Mouse (Mus musculus): ENCODE data around the gene Dars2. TPM values are rescaled to one million over a fixed set of nuclear protein-coding genes. Genes with fewer than 3 reads are reported as not detected.

Dars2 gene
- 9.3 and 20.5 TPM in 2 replicates for polyA plus RNA-seq (2012; rRNA removed; ENCODE audit: low replicate concordance)

DNA sequence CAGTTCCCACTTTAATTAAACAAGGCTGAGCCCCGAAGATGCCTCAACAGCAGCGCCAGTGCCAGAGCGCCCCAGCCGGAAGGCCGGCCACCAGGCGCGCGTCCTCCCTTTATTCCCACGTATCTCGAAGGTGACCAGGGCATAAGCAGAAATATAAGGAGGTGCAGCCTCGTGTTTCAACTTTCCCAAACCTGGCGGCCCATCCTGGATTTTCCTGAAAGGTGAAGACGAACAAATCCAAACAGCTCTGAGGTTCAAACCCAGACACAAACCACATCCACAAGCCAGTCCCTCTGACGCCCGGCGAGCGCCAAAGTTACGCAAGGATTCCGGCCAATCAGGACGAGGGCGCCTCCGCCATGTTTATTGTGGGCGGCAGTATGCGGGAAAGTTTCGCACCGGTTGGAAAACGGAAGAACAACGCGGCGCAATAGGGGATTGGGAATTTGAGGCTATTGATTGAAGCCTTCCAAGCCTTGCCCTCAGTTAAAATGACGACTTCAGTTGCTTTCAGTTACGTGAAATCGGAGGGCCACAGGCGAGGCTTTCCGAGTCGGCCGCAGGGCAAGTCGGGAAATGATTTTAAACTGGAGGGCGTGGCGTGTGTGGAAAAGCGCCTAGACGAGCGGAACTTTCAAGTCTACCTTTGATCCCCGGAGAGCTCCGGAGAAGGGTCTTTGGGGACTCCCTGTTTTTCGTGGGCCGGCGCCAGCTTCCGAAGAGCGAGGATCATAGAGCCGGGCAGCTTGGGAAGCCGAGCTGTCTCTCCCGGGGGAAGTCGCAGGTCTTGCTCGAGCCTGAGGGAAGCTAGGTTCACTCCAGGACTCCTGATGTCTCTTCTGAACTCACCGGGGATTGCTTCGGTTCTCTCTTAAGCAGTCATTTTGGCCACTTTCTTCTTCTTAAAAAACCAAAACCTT lies at the start of gene Dars2, which contains the start of gene Cenpl:
Dars2 (minus strand) TSS at position 307 of the 920 bp plus-strand sequence.
Cenpl (plus strand) TSS at position 362 of the 920 bp plus-strand sequence.

DNA sequence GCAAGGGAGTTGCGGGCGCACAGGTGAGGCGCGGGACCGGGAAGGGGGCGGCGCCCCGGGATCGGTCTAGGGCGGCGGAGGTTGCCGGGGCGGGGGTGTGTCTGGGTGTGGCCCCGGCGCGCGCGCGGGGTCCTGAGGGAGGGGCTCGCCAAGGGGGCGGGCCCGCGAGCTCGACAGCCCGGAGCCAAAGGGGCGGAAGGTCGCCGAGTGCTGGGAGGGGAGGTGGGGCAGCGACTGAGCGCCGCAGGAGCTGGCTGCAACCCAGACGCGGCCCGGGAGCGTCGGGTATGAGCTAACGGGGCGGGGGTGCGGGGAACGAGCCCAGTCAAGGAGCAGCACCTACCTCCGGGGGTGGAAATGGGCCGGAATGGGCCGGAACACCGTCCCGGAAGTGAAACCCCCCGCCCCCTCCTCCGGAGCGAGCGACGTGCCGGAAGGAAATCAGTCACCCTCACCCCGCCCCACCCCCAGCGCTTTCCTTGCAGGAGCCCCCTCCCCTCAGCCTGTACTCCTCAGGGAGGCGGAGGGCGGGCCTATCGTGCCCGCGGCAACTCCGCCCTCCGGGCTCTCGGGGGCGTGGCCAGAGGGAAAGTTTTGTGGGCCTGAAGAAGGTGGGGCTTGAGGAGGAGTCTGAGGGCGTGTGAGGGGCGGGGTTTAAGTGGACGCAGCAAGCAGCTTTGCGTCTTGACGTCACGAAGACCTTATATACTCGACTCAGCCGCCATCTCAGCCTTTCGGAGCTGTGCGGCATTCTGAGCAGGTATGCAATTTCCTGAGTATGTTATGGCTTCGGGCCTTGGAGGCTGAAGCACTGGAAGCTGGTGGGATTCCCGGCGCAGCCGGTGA lies 35.8 kb downstream of the Dars2 start, which contains the start of gene Zbtb37:
Zbtb37 (minus strand) TSS at position 415 of the 846 bp plus-strand sequence.

Other genes with a start within 250 kb of the Dars2 start
- gene Rc3h1, start 164.2 kb downstream of the Dars2 start, polyA plus RNA-seq (2012; rRNA removed; ENCODE audit: low replicate concordance), result 18.5 and 34.3 TPM in 2 replicates
- 1.8 and 12.0 TPM in 2 replicates for gene Serpinc1, start 92.1 kb downstream of the Dars2 start, polyA plus RNA-seq (2012; rRNA removed; ENCODE audit: low replicate concordance)
- 1.5 and 2.8 TPM in 2 replicates for gene Zbtb37, start 35.8 kb downstream of the Dars2 start, polyA plus RNA-seq (2012; rRNA removed; ENCODE audit: low replicate concordance)
- gene Cenpl, start 55 bp upstream of the Dars2 start, polyA plus RNA-seq (2012; rRNA removed; ENCODE audit: low replicate concordance), result 0.50 and 1.7 TPM in 2 replicates
- gene Klhl20, start 60.9 kb upstream of the Dars2 start, polyA plus RNA-seq (2012; rRNA removed; ENCODE audit: low replicate concordance), result 5.8 and 12.9 TPM in 2 replicates
- gene Ankrd45, start 72.0 kb upstream of the Dars2 start, polyA plus RNA-seq (2012; rRNA removed; ENCODE audit: low replicate concordance), result not detected in 2 replicates
- not detected in 2 replicates for gene Tex50, start 88.7 kb upstream of the Dars2 start, polyA plus RNA-seq (2012; rRNA removed; ENCODE audit: low replicate concordance)
- 78.7 and 173 TPM in 2 replicates for gene Prdx6, start 180.6 kb upstream of the Dars2 start, polyA plus RNA-seq (2012; rRNA removed; ENCODE audit: low replicate concordance)

Data from mammary gland, adult 2 months (tissue).